Mouse (Mus musculus) cerebellum, adult 11-12 months (tissue): ENCODE measurements around the gene Nrp2.
A peak's percentile ranks its signal among the peaks of the same experiment; 100 is the strongest.

Experiments
- DNase-seq: peaks from one replicate; pipeline ENCODE4 v3.0.0; 2022

The Nrp2 gene

DNA sequence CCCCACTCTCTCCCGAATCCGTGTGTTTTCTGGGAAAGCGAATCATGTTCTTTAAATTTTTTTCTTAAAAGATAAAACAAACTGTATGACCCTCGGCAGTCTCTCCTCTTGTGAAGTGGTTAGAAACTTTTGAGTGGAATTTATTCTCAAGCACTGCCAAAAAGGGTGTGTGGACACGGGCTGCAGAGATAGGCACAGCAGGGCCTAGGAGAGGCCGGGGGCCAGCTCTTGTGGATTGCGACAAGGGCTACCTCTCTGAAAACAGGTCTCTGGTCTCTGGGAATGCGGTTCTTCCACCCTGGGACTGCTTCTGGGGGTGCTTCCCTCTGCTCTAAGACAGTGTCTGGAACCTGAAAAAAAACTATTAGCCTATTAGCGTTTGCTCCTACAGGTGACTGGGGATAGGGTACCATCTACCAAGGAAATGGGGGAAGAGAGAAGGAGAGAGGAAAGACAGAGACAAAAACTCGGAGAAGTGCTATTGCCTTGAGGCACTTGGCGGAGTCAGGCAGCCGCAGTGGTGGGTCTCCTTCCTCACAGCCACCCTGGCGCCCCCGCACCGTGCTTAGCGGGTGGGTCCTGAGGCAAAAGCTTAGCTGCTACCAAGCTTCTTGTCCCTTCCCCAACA lies 1.9 kb downstream of the Nrp2 start:
- DNase-seq = no peak

GRCm38 (mm10) chr1:62705517-62705981 lies 2.5 kb downstream of the Nrp2 start:
- no peak for DNase-seq

- peak; percentile 28 for DNase-seq
Observed at GRCm38 (mm10) chr1:62706085-62707021, 3.3 kb downstream of the Nrp2 start.

- DNase-seq = no peak
Observed at GRCm38 (mm10) chr1:62707101-62707912, 4.2 kb downstream of the Nrp2 start.

- no peak for DNase-seq
Observed at GRCm38 (mm10) chr1:62707913-62708860, 5.1 kb downstream of the Nrp2 start.

- no peak for DNase-seq
Observed at GRCm38 (mm10) chr1:62709770-62710335, 6.8 kb downstream of the Nrp2 start.

DNA sequence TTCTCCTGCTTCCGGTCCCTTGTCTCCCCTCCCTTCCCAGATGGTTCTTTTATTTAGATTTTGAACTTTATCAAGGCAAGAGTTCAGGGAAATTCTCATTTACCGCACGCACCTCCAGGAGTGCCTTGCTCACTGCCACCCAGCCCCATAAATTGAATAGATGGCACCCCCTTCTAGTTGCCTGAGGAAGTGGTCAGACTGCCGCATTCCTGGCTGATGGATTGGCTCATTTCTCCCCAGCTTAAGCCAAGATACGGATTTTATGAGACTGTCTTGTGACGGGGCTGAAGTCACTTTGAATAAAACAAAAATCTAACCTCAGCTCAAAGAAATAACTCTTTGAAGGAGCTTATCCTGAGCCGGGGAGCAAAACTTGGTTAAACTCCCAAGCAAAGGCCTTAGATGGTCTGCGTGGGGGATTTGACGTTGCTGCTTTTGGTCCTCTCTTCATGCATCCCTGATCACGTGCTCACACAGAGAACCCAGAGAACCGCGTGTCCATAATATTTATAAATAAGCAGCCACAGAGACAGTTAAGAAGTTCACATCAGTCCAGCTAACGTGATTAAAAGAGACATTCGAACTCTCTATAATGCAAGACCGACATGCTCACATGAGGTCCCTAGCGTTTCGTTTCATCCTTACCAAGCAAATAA lies 10.1 kb downstream of the Nrp2 start:
- DNase-seq = no peak

DNA sequence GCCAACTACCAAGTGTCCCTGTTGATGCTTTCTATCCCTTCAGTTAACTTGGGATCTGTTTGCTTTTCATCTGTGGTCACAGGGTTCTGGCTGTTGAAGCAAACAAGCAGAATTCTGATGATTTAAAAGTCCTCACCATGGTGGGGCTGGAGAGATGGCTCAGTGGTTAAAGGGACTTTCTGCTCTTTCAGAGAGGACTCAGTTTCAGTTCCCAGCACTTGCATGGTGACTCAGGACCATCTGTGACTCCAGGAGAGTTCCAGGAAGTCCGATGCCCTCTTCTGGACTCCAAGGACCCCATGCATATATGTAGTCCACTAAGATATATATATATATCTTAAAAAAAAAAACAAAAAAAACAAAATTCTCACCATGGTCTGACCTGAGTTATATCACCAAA lies 11.9 kb downstream of the Nrp2 start:
- no peak for DNase-seq

DNA sequence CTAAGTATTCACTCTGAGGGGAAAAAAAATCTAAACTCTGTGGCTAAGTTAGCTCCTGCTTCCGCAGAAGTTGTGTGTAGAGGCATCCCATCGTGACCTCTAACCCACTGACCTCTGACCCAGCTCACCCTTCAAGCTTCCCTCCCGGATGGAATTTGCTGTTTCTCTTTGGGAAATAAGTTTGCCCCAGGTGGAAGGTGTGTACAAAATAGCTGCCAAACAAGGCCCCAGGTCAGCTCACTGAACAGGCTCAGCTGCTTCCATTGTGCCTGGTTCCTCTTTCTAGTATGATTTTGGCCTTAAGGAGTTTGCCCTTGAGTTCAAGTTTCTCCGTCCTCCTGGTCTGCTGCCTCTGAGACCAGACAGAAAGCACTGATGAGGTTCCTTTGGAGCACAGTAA lies 12.6 kb downstream of the Nrp2 start:
- no peak for DNase-seq

DNA sequence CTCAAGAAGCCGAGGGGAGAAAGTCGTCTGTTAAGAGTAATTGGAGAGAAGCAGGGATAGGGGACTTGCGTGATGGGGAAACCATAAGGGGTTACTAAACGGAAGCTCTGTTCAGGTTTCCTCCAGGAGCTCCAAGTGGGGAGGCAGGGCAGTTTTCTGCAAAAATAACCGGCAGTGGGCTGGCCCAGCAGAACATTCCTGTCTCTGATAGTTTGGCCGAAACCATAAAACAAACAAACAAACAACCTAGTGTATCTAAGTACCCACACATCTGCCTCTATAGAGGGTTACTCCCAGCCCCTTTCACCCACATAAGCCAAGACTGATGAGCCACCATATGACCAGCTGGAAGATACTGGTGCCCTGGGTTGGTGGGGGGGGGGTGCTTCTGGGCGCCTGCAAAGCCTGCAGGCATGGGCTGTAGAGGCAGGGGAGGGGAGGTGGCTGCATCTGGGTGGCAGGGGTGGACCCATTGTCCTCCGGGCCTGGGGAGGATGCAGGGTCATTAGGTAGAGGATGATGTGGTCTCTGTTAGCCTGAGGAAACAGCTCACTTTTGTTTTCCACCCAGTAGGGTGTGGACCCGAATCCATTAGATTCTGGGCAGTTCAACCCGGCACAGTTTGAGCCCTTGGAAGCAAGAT lies 13.9 kb downstream of the Nrp2 start:
- no peak for DNase-seq

GRCm38 (mm10) chr1:62717552-62718236 lies 14.6 kb downstream of the Nrp2 start:
- DNase-seq = no peak

GRCm38 (mm10) chr1:62718237-62718571 lies 15.1 kb downstream of the Nrp2 start:
- no peak for DNase-seq

- DNase-seq = no peak
Observed at GRCm38 (mm10) chr1:62718750-62719149, 15.7 kb downstream of the Nrp2 start.

DNA sequence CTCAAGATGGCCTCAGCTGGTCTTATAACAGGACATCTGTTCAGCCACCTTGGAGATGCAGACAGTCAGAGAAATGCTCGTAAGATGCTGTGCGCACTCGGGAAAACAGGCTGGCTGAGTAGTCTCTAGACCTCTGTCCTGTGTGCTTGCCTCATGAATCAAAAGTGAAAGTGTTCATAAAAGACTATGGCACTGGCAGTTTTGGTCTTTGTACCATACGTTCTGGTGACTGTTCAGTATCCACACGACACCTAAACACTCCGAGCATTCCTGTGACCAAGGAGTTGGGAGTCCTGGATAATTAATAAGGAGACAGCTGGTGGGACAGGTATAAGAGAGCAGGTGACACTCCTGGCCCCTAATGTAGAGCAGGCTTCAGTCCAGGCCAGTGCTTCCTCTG lies 16.7 kb downstream of the Nrp2 start:
- no peak for DNase-seq

GRCm38 (mm10) chr1:62720176-62720575 lies 17.1 kb downstream of the Nrp2 start:
- DNase-seq = no peak

DNA sequence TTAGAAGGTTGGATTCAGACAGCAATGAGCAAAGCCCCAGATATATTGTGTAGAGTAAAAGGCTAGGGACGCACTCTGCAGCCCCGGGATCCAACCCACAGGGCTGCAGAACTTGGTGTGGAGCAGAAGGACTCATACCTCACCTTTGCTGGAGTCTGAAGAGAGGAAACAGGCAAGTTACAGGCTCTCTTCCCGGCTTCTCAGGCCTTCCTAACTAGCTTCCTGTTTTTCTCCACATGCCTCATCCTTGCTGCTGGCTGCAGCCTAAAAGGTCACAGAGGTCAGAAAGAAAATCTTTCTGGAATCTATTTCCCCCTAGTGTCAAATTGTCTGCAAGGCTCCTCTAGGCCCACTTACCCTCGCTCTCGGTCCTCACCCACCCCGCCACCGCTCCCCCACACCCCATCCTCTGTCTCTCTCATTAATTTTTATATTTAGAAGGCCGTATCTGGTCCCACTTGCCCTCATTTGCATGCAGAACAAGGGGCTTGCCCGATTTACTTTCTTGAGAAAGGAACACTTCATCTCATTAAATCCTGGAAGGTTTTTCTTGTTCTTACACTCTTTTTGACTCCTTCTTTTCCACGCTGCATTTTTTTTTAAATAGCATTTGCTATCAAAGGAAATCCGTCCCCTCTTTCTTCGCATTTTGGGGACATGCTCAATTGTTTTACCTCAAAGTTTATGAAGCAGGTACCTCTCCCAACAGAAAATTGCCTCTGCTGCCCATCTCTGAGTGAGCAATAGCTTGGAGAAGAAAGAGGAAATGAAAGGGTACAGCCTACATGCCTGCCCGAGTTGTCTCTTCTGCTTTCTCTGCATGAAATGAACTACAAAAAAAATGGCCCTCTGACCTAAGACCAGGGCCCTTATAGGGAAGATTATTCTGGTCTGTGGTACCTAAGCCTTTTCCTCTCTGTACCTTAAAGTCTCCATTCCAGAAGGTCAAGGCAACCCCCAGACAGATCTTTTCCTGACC lies 17.9 kb downstream of the Nrp2 start:
- DNase-seq = no peak

DNA sequence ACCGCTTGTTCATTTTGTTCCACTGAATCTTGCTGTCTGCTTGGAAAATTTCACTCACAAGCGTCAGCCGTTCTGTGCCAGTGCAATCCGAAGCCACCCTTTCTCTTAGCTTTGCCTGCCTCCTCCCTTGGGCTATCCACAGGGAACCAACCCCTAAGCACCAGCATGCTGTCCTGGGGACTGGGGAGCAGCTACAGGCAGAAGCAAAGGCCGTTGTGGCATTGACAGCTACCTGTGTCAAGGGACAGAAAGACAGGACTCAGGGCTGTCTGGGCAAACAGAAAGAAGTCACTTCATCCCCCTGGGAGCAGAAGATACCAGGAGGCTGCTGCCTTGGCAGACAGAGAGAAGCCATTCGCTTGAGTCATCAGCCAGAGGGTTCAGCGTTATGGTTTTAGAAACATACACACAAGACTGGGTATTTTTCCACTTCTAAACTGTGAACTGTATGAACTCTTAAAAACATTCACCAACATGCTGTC lies 18.7 kb downstream of the Nrp2 start:
- DNase-seq = no peak

DNA sequence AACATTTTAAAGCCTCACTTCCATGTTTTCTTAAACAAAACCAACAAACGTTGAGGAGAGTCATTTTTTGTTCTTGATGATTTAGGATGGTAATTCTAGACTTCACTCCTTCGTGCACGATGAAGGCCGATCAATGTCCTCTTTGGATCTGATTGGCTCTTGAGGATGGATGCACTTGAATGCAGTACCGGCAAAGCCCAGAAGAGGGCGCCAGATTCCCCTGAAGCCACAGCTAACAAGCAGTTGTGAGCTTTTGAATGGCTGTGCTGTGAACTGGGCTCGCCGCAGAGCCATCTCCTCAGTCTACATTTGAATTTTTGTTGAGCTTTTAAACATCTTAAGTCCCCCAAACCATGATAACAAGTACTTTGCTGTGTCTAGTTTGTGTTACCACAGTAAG lies 19.4 kb downstream of the Nrp2 start:
- DNase-seq = no peak

DNA sequence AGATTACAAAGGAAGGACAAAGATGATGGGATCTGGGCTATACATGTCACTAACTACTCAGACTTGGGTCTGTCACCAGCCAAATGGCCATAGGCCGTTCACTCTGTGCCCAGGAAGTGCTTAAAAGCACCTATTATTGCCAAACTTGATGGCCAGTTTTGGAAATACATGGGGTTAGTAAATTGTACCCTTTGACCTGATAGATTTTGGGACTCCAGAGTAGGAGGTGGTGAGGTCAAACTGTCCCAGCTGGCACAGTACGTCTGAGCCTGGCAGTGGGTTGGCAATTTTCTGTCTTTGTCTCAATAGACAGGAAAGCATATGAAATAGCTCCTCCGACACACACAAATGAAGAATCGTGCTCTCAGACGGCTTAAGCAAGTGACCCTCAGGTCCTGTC lies 20.8 kb downstream of the Nrp2 start:
- no peak for DNase-seq
